Mouse (Mus musculus): Measurements from ENCODE around the gene 1700024G13Rik.

- no peak for TF ChIP-seq CTCF (IDR thresholded peaks at IDR 0.05; ENCODE audit: extremely low read depth, insufficient read depth, low read length)
- no peak for TF ChIP-seq POLR2A (IDR thresholded peaks at IDR 0.05; ENCODE audit: extremely low read depth, insufficient read depth, low read length)
Observed at GRCm38 (mm10) chr14:32381619-32382018, 6.6 kb downstream of the 1700024G13Rik start.

All from cortical plate, adult 2 months (tissue).